Mouse (Mus musculus): ENCODE measurements at regions not wholly inside any gene's neighbourhood (a gene's known extent, or its start where the extent isn't known, plus 50 kb on each side); places are given as distances from the start of the nearest gene placed in this dataset.

DNA sequence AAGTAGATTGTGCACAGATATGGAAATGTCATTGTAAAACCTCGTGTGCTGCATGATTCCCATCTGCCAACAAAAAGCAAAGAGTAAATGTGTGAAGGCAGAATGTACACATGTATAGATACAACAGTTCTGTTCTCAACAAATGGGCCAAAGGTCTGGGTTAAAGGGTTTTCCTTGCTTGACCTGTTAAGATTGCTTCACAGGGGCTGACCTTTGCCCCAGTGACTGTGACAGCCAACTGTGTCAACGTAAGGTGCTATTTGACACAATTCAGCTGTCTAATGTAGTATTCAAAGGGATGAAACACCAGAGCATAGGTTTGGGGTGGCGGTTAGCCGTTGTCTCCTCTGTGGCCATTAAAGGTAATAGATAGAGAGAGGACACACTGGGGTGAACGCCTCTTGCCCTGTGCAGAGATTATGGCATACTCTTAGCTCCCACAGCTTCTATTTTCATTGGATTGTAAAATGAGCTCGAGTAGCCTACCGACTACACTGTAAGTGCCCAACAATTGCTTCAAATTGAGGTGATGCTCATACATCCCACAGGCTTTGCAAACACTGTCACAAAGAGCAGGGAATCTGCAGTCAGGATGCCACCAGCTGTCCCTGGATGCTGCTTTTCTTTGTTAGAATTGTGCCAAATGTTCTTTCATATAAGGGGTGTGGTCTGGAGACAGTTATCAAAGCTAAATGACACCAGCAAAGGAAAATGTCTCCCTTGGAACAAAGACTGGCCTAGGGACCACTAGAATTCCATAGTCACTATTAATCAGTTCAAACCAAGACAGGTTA lies 513.0 kb upstream of the Gulo start:
- Histone ChIP-seq H3K27ac (ENCODE audit: control insufficient read depth, insufficient read depth, low read length) (no peak overlapping the region), H3K36me3 (ENCODE audit: control insufficient read depth, insufficient read depth, low read length) (no peaks in the 10 kb centered on the region), H3K4me3 (ENCODE audit: control insufficient read depth, insufficient read depth, low read length) (no peak overlapping the region), H3K4me1 (replicated peaks; ENCODE audit: control insufficient read depth, insufficient read depth, low read length) (no peaks in the 10 kb centered on the region), H3K27me3 (ENCODE audit: control insufficient read depth, insufficient read depth, low read length) (no peaks in the 10 kb centered on the region)
- whole genome bisulfite sequencing: 82% methylated on average over 7 of the region's 7 CpGs
- no peak for DNase-seq
- TF ChIP-seq POLR2A (IDR thresholded peaks at IDR 0.05; ENCODE audit: control insufficient read depth, extremely low read depth, insufficient read depth, low read length, poor library complexity) (no peak), CTCF (IDR thresholded peaks at IDR 0.05; ENCODE audit: borderline replicate concordance, control insufficient read depth, extremely low read depth, insufficient read depth, low read length, poor library complexity) (no peak)

DNA sequence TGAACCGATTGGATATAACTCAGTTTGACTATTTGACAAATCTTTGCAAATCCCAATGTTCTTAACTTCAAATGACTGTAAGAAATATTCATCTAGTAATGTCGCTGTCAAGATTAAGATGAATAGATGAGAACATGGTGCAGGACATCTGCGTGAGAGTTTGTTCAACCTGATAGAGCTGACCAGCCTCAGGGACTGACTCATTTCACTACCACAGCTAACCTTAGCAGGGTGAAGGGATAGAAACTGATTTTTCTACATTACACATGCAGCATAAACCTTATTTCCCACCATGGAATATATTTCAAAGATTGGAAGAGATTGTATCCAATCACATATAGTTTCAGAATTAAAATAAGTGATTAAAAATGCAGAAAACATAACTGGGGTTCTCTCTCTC lies 507.8 kb upstream of the Gulo start:
- no peak overlapping the region for H3K27ac ChIP-seq (ENCODE audit: control insufficient read depth, insufficient read depth, low read length)
- H3K4me3 ChIP-seq (ENCODE audit: control insufficient read depth, insufficient read depth, low read length): no peak overlapping the region
- no peaks in the 10 kb centered on the region for H3K27me3 ChIP-seq (ENCODE audit: control insufficient read depth, insufficient read depth, low read length)
- H3K4me1 ChIP-seq (replicated peaks; ENCODE audit: control insufficient read depth, insufficient read depth, low read length): no peaks in the 10 kb centered on the region
- DNase-seq: no peak
- TF ChIP-seq POLR2A (IDR thresholded peaks at IDR 0.05; ENCODE audit: control insufficient read depth, extremely low read depth, insufficient read depth, low read length, poor library complexity): no peak
- no peak for TF ChIP-seq CTCF (IDR thresholded peaks at IDR 0.05; ENCODE audit: borderline replicate concordance, control insufficient read depth, extremely low read depth, insufficient read depth, low read length, poor library complexity)
- H3K36me3 ChIP-seq (ENCODE audit: control insufficient read depth, insufficient read depth, low read length): no peaks in the 10 kb centered on the region
- 85% methylated on average over 3 of the region's 3 CpGs for WGBS

DNA sequence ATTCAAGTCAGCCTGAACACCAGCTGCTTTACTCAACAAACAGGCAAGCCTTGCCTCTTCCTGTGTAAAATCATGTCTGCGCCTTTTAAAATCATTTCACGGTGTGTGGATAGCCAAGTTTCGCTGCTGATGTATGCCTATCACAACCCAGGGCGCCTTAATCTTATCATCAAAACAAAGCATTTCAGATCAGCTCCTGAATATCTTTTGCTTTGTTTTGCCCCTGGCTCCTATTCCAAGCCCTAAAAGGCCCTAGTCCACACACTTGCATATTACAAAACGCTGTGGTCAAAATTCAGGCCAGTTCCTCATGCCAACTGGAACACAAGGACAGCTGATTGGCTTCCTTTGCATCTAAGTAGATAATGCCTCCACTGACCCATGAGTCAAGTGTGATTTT lies 501.7 kb upstream of the Gulo start:
- no peaks in the 10 kb centered on the region for H3K4me1 ChIP-seq (replicated peaks; ENCODE audit: control insufficient read depth, insufficient read depth, low read length)
- DNase-seq: no peak
- TF ChIP-seq CTCF (IDR thresholded peaks at IDR 0.05; ENCODE audit: borderline replicate concordance, control insufficient read depth, extremely low read depth, insufficient read depth, low read length, poor library complexity): no peak
- no peak for TF ChIP-seq POLR2A (IDR thresholded peaks at IDR 0.05; ENCODE audit: control insufficient read depth, extremely low read depth, insufficient read depth, low read length, poor library complexity)
- 90% methylated on average over 5 of the region's 5 CpGs for WGBS
- no peak overlapping the region for H3K27ac ChIP-seq (ENCODE audit: control insufficient read depth, insufficient read depth, low read length)
- no peaks in the 10 kb centered on the region for H3K27me3 ChIP-seq (ENCODE audit: control insufficient read depth, insufficient read depth, low read length)
- no peaks in the 10 kb centered on the region for H3K36me3 ChIP-seq (ENCODE audit: control insufficient read depth, insufficient read depth, low read length)
- H3K4me3 ChIP-seq (ENCODE audit: control insufficient read depth, insufficient read depth, low read length): no peak overlapping the region

DNA sequence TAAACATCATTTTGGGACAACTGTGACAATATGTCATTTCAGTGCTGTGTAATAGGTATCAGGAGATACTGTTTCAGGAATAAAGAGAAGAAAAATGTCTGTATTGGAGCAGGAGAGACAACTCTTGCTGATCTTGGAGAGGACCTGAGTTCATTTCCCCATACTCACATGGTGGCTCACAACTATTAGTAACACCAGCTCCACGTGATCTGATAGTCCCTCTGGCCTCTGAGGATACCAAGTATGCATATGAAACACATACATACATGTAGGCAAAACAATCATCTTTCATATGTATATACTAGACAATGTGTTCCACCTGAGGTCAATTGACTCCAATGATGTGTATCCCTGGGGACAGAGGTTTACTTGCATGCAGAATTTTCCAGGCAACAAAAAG lies 501.2 kb upstream of the Gulo start:
- Histone ChIP-seq H3K4me3 (ENCODE audit: control insufficient read depth, insufficient read depth, low read length) (no peak overlapping the region), H3K27me3 (ENCODE audit: control insufficient read depth, insufficient read depth, low read length) (no peaks in the 10 kb centered on the region), H3K27ac (ENCODE audit: control insufficient read depth, insufficient read depth, low read length) (no peak overlapping the region), H3K4me1 (replicated peaks; ENCODE audit: control insufficient read depth, insufficient read depth, low read length) (no peaks in the 10 kb centered on the region), H3K36me3 (ENCODE audit: control insufficient read depth, insufficient read depth, low read length) (no peaks in the 10 kb centered on the region)
- WGBS: 36% methylated on average over 1 of the region's 1 CpGs
- no peak for DNase-seq
- TF ChIP-seq CTCF (IDR thresholded peaks at IDR 0.05; ENCODE audit: borderline replicate concordance, control insufficient read depth, extremely low read depth, insufficient read depth, low read length, poor library complexity) (no peak), POLR2A (IDR thresholded peaks at IDR 0.05; ENCODE audit: control insufficient read depth, extremely low read depth, insufficient read depth, low read length, poor library complexity) (no peak)

DNA sequence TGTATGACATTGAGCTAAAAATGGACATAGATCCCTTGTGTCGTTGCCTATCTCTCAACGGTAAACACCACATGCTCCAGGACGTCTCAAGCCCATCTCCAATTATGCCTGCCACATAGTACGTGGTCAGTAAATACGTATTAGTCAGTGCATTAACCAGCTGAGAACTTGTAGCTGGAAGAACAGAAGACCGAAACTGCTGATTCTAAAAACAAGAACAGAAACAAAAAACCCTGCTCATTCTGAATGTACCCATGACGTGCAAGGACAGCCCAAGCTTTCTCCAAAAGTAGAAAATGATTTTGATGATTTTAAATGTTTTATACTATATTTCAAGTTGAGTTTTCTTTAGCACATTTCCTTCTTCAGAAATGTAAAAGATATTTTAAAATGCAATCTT lies 500.7 kb upstream of the Gulo start:
- no peak for DNase-seq

DNA sequence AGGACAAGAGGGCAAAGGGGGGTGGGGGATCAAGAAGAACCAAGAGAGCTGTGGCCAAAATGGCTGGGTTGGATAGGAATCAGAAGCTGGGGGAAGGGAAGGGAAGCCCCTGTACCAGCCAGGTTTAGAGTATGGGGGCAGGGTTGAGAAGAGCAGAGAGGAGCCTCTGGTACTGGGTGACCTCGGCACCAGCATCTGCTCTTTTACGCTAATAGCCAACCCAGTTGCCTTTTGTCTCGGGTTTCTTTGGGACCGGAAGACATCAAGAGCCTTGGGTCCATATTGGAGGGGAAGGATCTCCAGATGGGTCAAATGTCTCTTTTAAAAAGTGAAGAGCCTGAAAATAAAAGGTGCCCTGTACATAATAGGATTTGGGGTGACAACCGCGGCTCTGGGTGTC lies 493.0 kb upstream of the Gulo start:
- H3K27ac ChIP-seq (ENCODE audit: control insufficient read depth, insufficient read depth, low read length): no peak overlapping the region
- no peak overlapping the region for H3K4me3 ChIP-seq (ENCODE audit: control insufficient read depth, insufficient read depth, low read length)
- H3K27me3 ChIP-seq (ENCODE audit: control insufficient read depth, insufficient read depth, low read length): no peaks in the 10 kb centered on the region
- DNase-seq: no peak
- H3K36me3 ChIP-seq (ENCODE audit: control insufficient read depth, insufficient read depth, low read length): no peaks in the 10 kb centered on the region
- 87% methylated on average over 6 of the region's 6 CpGs for WGBS
- no peaks in the 10 kb centered on the region for H3K4me1 ChIP-seq (replicated peaks; ENCODE audit: control insufficient read depth, insufficient read depth, low read length)
- TF ChIP-seq POLR2A (IDR thresholded peaks at IDR 0.05; ENCODE audit: control insufficient read depth, extremely low read depth, insufficient read depth, low read length, poor library complexity) (no peak), CTCF (IDR thresholded peaks at IDR 0.05; ENCODE audit: borderline replicate concordance, control insufficient read depth, extremely low read depth, insufficient read depth, low read length, poor library complexity) (no peak)

More for the DNA sequence above, 500.7 kb upstream of the Gulo start:
- no peaks in the 10 kb centered on the region for H3K27me3 ChIP-seq (ENCODE audit: control insufficient read depth, insufficient read depth, low read length)
- TF ChIP-seq CTCF (IDR thresholded peaks at IDR 0.05; ENCODE audit: borderline replicate concordance, control insufficient read depth, extremely low read depth, insufficient read depth, low read length, poor library complexity) (no peak), POLR2A (IDR thresholded peaks at IDR 0.05; ENCODE audit: control insufficient read depth, extremely low read depth, insufficient read depth, low read length, poor library complexity) (no peak)
- H3K4me1 ChIP-seq (replicated peaks; ENCODE audit: control insufficient read depth, insufficient read depth, low read length): no peaks in the 10 kb centered on the region
- no peak overlapping the region for H3K4me3 ChIP-seq (ENCODE audit: control insufficient read depth, insufficient read depth, low read length)
- no peaks in the 10 kb centered on the region for H3K36me3 ChIP-seq (ENCODE audit: control insufficient read depth, insufficient read depth, low read length)
- no peak overlapping the region for H3K27ac ChIP-seq (ENCODE audit: control insufficient read depth, insufficient read depth, low read length)
- 95% methylated on average over 7 of the region's 7 CpGs for WGBS
